In genomic region chr7:131966916-131967494, GRCm38 (mm10) we compare ENCODE assay signal across 11 mouse cellular contexts. TPM values are rescaled to one million over a fixed set of nuclear protein-coding genes. Genes with fewer than 3 reads are reported as not detected.
DNase-seq lines count a peak whose midpoint lies in the region; ATAC-seq and TF ChIP-seq lines count a peak whose summit lies in the region.
"Had no signal": no experiment of that assay in that cellular context is flagged by ENCODE, and none has a peak within 500 bp of the region (broad histone marks: within the 10 kb centered on the region; RNA-seq: fewer than 3 reads in every experiment).

No protein-coding gene starts in this region.

- 0 out of 2 replicates have a peak, but pooled peaks cover 9% of the 10 kb centered on the region for H3K4me1 ChIP-seq in heart, embryonic 12.5 days (replicated peaks)
- H3K4me1 ChIP-seq in hindbrain, postnatal 0 days (ENCODE audit: insufficient read depth, low read length), result peaks cover 9% of the 10 kb centered on the region; the same call in 1 of the 2 replicates
- H3K4me1 ChIP-seq in midbrain, postnatal 0 days (ENCODE audit: insufficient read depth, low read length), result peaks cover 23% of the 10 kb centered on the region

- H3K9ac ChIP-seq in heart, embryonic 12.5 days, result no peak overlapping the region
- peak overlapping the region; percentile 77 for H3K9ac ChIP-seq in hindbrain, postnatal 0 days (replicated peaks; ENCODE audit: low read length)
- H3K9ac ChIP-seq in midbrain, postnatal 0 days (replicated peaks; ENCODE audit: low read length, poor library complexity, severe bottlenecking), result peak overlapping the region; percentile 81

- no peaks in the 10 kb centered on the region for H3K36me3 ChIP-seq in heart, embryonic 12.5 days
- H3K36me3 ChIP-seq in hindbrain, postnatal 0 days (ENCODE audit: insufficient read depth, low read length), result no peaks in the 10 kb centered on the region
- H3K36me3 ChIP-seq in midbrain, postnatal 0 days (ENCODE audit: insufficient read depth, low read length), result no peaks in the 10 kb centered on the region

- no peak overlapping the region for H3K27ac ChIP-seq in heart, embryonic 12.5 days (ENCODE audit: poor library complexity, severe bottlenecking)
- peak overlapping the region; percentile 84 for H3K27ac ChIP-seq in hindbrain, postnatal 0 days
- H3K27ac ChIP-seq in midbrain, postnatal 0 days (ENCODE audit: low read depth, low read length), result peak overlapping the region; percentile 89
- H3K27ac ChIP-seq: macrophage had no signal

- peak; percentile 35; the same call in 1 of the 2 replicates for TF ChIP-seq CTCF in hindbrain, postnatal 0 days (IDR thresholded peaks at IDR 0.05; ENCODE audit: low read depth)
- peak; percentile 43 for TF ChIP-seq CTCF in midbrain, postnatal 0 days (IDR thresholded peaks at IDR 0.05)

- no peak for DNase-seq in heart, adult 11 months
- peak; percentile 55 for DNase-seq in embryo, embryonic 10.5 days (ENCODE audit: low spot score)
- DNase-seq in hindbrain, postnatal 0 days (ENCODE audit: low spot score), result peak; percentile 62
- peak; percentile 44 for DNase-seq in midbrain, postnatal 0 days (ENCODE audit: low spot score)
- no peak for DNase-seq in urinary bladder, adult 2 months (ENCODE audit: low spot score)
- DNase-seq in adrenal gland, postnatal 36 days, result no peak
- no peak for DNase-seq in urinary bladder, postnatal 4 days (ENCODE audit: low spot score in 2 of 2)

- H3K4me3 ChIP-seq in heart, embryonic 12.5 days, result 0 out of 2 replicates have a peak overlapping the region, but pooled peaks have one; percentile 1
- H3K4me3 ChIP-seq in hindbrain, postnatal 0 days (ENCODE audit: low read length), result peak overlapping the region; percentile 54
- H3K4me3 ChIP-seq in midbrain, postnatal 0 days (ENCODE audit: low read depth, low read length), result peak overlapping the region; percentile 67
- H3K4me3 ChIP-seq: erythroblast, embryonic 14.5 days had no signal

- 8% methylated on average over 55 of the region's 57 CpGs for WGBS in heart, embryonic 12.5 days
- WGBS in hindbrain, postnatal 0 days, result 5% methylated on average over 55 of the region's 57 CpGs
- WGBS in midbrain, postnatal 0 days, result 3% methylated on average over 53 of the region's 57 CpGs

- no peaks in the 10 kb centered on the region for H3K9me3 ChIP-seq in heart, embryonic 12.5 days (replicated peaks)
- H3K9me3 ChIP-seq in hindbrain, postnatal 0 days (ENCODE audit: low read length), result no peaks in the 10 kb centered on the region
- no peaks in the 10 kb centered on the region for H3K9me3 ChIP-seq in midbrain, postnatal 0 days (ENCODE audit: low read length)

- H3K27me3 ChIP-seq in heart, embryonic 12.5 days (replicated peaks), result peaks cover 62% of the 10 kb centered on the region
- 0 out of 2 replicates have a peak, but pooled peaks cover 4% of the 10 kb centered on the region for H3K27me3 ChIP-seq in hindbrain, postnatal 0 days (ENCODE audit: insufficient read depth, low read length)
- no peaks in the 10 kb centered on the region for H3K27me3 ChIP-seq in midbrain, postnatal 0 days (ENCODE audit: insufficient read depth, low read length)

- no peak for ATAC-seq in heart, embryonic 12.5 days (ENCODE audit: insufficient number of reproducible peaks, low FRiP score)
- ATAC-seq in hindbrain, postnatal 0 days, result peak; percentile 66
- ATAC-seq in midbrain, postnatal 0 days (ENCODE audit: low FRiP score), result peak; percentile 68

- H3K4me2 ChIP-seq in heart, embryonic 12.5 days, result peak overlapping the region; percentile 4; the same call in 1 of the 2 replicates
- peak overlapping the region; percentile 70 for H3K4me2 ChIP-seq in hindbrain, postnatal 0 days (ENCODE audit: low read depth, low read length)
- peak overlapping the region; percentile 83 for H3K4me2 ChIP-seq in midbrain, postnatal 0 days (ENCODE audit: low read depth, low read length, poor library complexity, severe bottlenecking)

RNA-seq across cellular contexts. Expression of gene Gpr26, which starts 0.7 kb away (rescaled TPM):
- not detected in 2 replicates for polyA plus RNA-seq in heart, embryonic 12.5 days (2016; fragmentation: Nextera tagmentation; extraction: Ambion mirVana)
- total RNA-seq in hindbrain, postnatal 0 days (2014; rRNA removed), result 19.5 and 22.8 TPM in 2 replicates
- 1.8 and 2.0 TPM in 2 replicates for polyA plus RNA-seq in hindbrain, postnatal 0 days (2015; fragmentation: Nextera tagmentation; extraction: Ambion mirVana)
- total RNA-seq in midbrain, postnatal 0 days (2014; rRNA removed), result 28.9 and 30.5 TPM in 2 replicates
- 2.3 and 2.7 TPM in 2 replicates for polyA plus RNA-seq in midbrain, postnatal 0 days (2015; fragmentation: Nextera tagmentation; extraction: Ambion mirVana)
- under 0.01 TPM in 1 of 2 replicates, not detected in the other for polyA plus RNA-seq in urinary bladder, adult 2 months (2012; rRNA removed)
- not detected for total RNA-seq in adrenal gland, postnatal 36 days (2021)
- total RNA-seq: CH12.LX had no signal
- polyA plus RNA-seq: erythroblast, embryonic 14.5 days; macrophage had no signal

Comparison
In these comparisons a context has a peak if more than half of its experiments do, and no peak if none do; other contexts are left out.
1. H3K4me2 ChIP-seq: peak in every context shown above with its lines; median percentile 83 in midbrain, postnatal 0 days; 70 in hindbrain, postnatal 0 days; 4 in heart, embryonic 12.5 days.
2. H3K4me3 ChIP-seq: peak in every context shown above with its lines; median percentile 67 in midbrain, postnatal 0 days; 54 in hindbrain, postnatal 0 days; 1 in heart, embryonic 12.5 days.
3. DNase-seq: peak in embryo, embryonic 10.5 days (single experiment), hindbrain, postnatal 0 days (single experiment) and midbrain, postnatal 0 days (single experiment); none in heart, adult 11 months (single experiment), urinary bladder, adult 2 months (single experiment), adrenal gland, postnatal 36 days (0 of 2) and urinary bladder, postnatal 4 days (0 of 2).